18 mouse cellular contexts compared by ENCODE assay signal in the genomic region with DNA sequence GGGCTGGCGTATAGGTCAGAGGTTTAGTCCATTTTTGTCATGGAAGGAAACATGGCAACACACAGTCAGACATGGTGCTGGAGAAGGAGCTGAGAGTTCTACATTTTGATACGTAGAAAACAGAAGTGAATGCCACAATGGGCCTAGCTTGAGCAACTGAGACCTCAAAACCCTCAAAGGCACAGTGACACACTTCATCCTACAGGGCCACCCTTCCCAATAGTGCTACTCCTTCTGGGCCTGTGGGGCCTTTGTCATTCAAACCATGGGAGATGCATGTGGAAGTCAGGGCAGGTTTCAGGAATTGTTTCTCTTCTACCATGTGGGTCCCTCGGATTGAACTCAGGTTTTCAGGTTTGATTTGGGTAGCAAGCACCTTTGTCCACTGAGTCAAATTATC. TPM values are rescaled to one million over a fixed set of nuclear protein-coding genes. Genes with fewer than 3 reads are reported as not detected.
DNase-seq lines count a peak whose midpoint lies in the region; ATAC-seq and TF ChIP-seq lines count a peak whose summit lies in the region.
"Had no signal": no experiment of that assay in that cellular context is flagged by ENCODE, and none has a peak within 500 bp of the region (broad histone marks: within the 10 kb centered on the region; RNA-seq: fewer than 3 reads in every experiment).

No protein-coding gene starts in this region.

- H3K9me3 ChIP-seq in liver, postnatal 0 days (ENCODE audit: low read length): no peaks in the 10 kb centered on the region
- H3K9me3 ChIP-seq in liver, embryonic 12.5 days (replicated peaks): no peaks in the 10 kb centered on the region
- H3K9me3 ChIP-seq in hindbrain, embryonic 14.5 days (ENCODE audit: control insufficient read depth, low read length): no peaks in the 10 kb centered on the region
- H3K9me3 ChIP-seq: embryonic facial prominence, embryonic 12.5 days; forebrain, embryonic 15.5 days; G1E; heart, embryonic 12.5 days had no signal

- no peak for TF ChIP-seq CTCF in liver, postnatal 0 days (IDR thresholded peaks at IDR 0.05; ENCODE audit: low read depth)

- ATAC-seq in liver, postnatal 0 days: no peak
- no peak for ATAC-seq in liver, embryonic 12.5 days
- peak; percentile 94 for ATAC-seq in megakaryocyte, adult 5-6 weeks (ENCODE audit: poor library complexity, severe bottlenecking)
- no peak for ATAC-seq in hindbrain, embryonic 14.5 days (ENCODE audit: low FRiP score)
- ATAC-seq: activated CD4-positive, CD25-positive, alpha-beta regulatory T cell, adult 4 months; forebrain, embryonic 15.5 days; hindbrain, embryonic 16.5 days had no signal

- H3K4me2 ChIP-seq in liver, postnatal 0 days (ENCODE audit: low read depth, low read length): no peak overlapping the region
- H3K4me2 ChIP-seq in liver, embryonic 12.5 days: no peak overlapping the region
- H3K4me2 ChIP-seq in hindbrain, embryonic 14.5 days (replicated peaks): no peak overlapping the region
- H3K4me2 ChIP-seq: embryonic facial prominence, embryonic 12.5 days; forebrain, embryonic 15.5 days; heart, embryonic 12.5 days had no signal

- WGBS in liver, postnatal 0 days (ENCODE audit: insufficient replicate concordance): 70% methylated on average over 3 of the region's 3 CpGs
- WGBS in liver, embryonic 12.5 days (ENCODE audit: insufficient replicate concordance): 75% methylated on average over 3 of the region's 3 CpGs
- 91% methylated on average over 3 of the region's 3 CpGs for WGBS in hindbrain, embryonic 14.5 days

- TF ChIP-seq EP300 in liver, postnatal 0 days (IDR thresholded peaks at IDR 0.05; ENCODE audit: low read depth): no peak

- DNase-seq in liver, postnatal 0 days: peak; percentile 16
- DNase-seq in R1 (ENCODE audit: low read depth, low spot score): peak; percentile 61
- no peak for DNase-seq in cerebellum, postnatal 25 days
- no peak for DNase-seq in hindbrain, embryonic 14.5 days (ENCODE audit: low spot score)
- DNase-seq in urinary bladder, postnatal 36 days (ENCODE audit: low spot score in 2 of 2): no peak
- DNase-seq: adrenal gland, postnatal 25 days; cerebellum, adult 18-20 months; cerebellum, postnatal 10 days; gastrocnemius, postnatal 36 days; heart, adult 2 months had no signal

- H3K9ac ChIP-seq in liver, postnatal 0 days (replicated peaks): no peak overlapping the region
- H3K9ac ChIP-seq in liver, embryonic 12.5 days: no peak overlapping the region
- H3K9ac ChIP-seq in hindbrain, embryonic 14.5 days: no peak overlapping the region
- H3K9ac ChIP-seq: embryonic facial prominence, embryonic 12.5 days; forebrain, embryonic 15.5 days; heart, embryonic 12.5 days had no signal

- H3K4me1 ChIP-seq in liver, postnatal 0 days (ENCODE audit: insufficient read depth): 0 out of 2 replicates have a peak, but pooled peaks cover 3% of the 10 kb centered on the region
- H3K4me1 ChIP-seq in liver, embryonic 12.5 days: peaks cover 12% of the 10 kb centered on the region
- H3K4me1 ChIP-seq in hindbrain, embryonic 14.5 days (replicated peaks; ENCODE audit: control insufficient read depth, insufficient read depth, low read length): no peaks in the 10 kb centered on the region
- H3K4me1 ChIP-seq: embryonic facial prominence, embryonic 12.5 days had no signal

- no peaks in the 10 kb centered on the region for H3K27me3 ChIP-seq in liver, postnatal 0 days (ENCODE audit: insufficient read depth, low read length)
- H3K27me3 ChIP-seq in liver, embryonic 12.5 days (replicated peaks): no peaks in the 10 kb centered on the region
- no peaks in the 10 kb centered on the region for H3K27me3 ChIP-seq in hindbrain, embryonic 14.5 days (ENCODE audit: control insufficient read depth, insufficient read depth, low read length)
- H3K27me3 ChIP-seq: embryonic facial prominence, embryonic 12.5 days; forebrain, embryonic 15.5 days; heart, embryonic 12.5 days had no signal

- H3K27ac ChIP-seq in liver, postnatal 0 days (ENCODE audit: low read depth): no peak overlapping the region
- no peak overlapping the region for H3K27ac ChIP-seq in liver, embryonic 12.5 days
- H3K27ac ChIP-seq in hindbrain, embryonic 14.5 days: no peak overlapping the region
- H3K27ac ChIP-seq: embryonic facial prominence, embryonic 12.5 days; forebrain, embryonic 15.5 days; heart, adult 2 months had no signal

- no peak overlapping the region for H3K4me3 ChIP-seq in liver, postnatal 0 days (ENCODE audit: low read depth, low read length)
- no peak overlapping the region for H3K4me3 ChIP-seq in liver, embryonic 12.5 days
- H3K4me3 ChIP-seq in hindbrain, embryonic 14.5 days (replicated peaks; ENCODE audit: low read length): no peak overlapping the region
- H3K4me3 ChIP-seq: embryonic facial prominence, embryonic 12.5 days; forebrain, embryonic 15.5 days; heart, adult 2 months; heart, embryonic 12.5 days had no signal

- peaks cover 5% of the 10 kb centered on the region; the same call in 1 of the 2 replicates for H3K36me3 ChIP-seq in liver, postnatal 0 days (replicated peaks; ENCODE audit: insufficient read depth, low read length)
- peaks cover 14% of the 10 kb centered on the region; the same call in 1 of the 2 replicates for H3K36me3 ChIP-seq in liver, embryonic 12.5 days
- H3K36me3 ChIP-seq in hindbrain, embryonic 14.5 days (replicated peaks; ENCODE audit: control insufficient read depth, insufficient read depth): no peaks in the 10 kb centered on the region; the same call in 1 of the 2 replicates
- H3K36me3 ChIP-seq: forebrain, embryonic 15.5 days had no signal

RNA-seq across cellular contexts. Expression of gene Mapk1, which starts 17.9 kb away (rescaled TPM):
- polyA plus RNA-seq in liver, postnatal 0 days (2015; fragmentation: Nextera tagmentation; extraction: Ambion mirVana): 56.3 and 56.8 TPM in 2 replicates
- 117 and 123 TPM in 2 replicates for polyA plus RNA-seq in liver, embryonic 12.5 days (2016; fragmentation: Nextera tagmentation; extraction: Ambion mirVana)
- total RNA-seq in megakaryocyte, adult 5-6 weeks (2015): 109 and 111 TPM in 2 replicates
- 114 and 121 TPM in 2 replicates for total RNA-seq in megakaryocyte, adult 5-6 weeks (2017)
- 223 and 236 TPM in 2 replicates for polyA plus RNA-seq in hindbrain, embryonic 14.5 days (2014; fragmentation: Nextera tagmentation; extraction: Ambion mirVana)

Comparison
In these comparisons a context has a peak if more than half of its experiments do, and no peak if none do; other contexts are left out.
1. DNase-seq: peak in liver, postnatal 0 days (single experiment) and R1 (single experiment); none in cerebellum, postnatal 25 days (0 of 2), hindbrain, embryonic 14.5 days (single experiment) and urinary bladder, postnatal 36 days (0 of 2).